Mouse (Mus musculus) C2C12 (cell line): Measurements from ENCODE around the gene Zfp112. TPM values are rescaled to one million over a fixed set of nuclear protein-coding genes. Genes with fewer than 3 reads are reported as not detected.

Experiments
- H3K27me3 ChIP-seq: one replicate; pipeline ENCODE4 v1.6.1; 2011; ENCODE audit not compliant: control insufficient read depth, insufficient read depth, insufficient read length
- H3K36me3 ChIP-seq: one replicate; pipeline ENCODE4 v1.6.1; 2011; ENCODE audit not compliant: control insufficient read depth, insufficient read depth
- H3K4me3 ChIP-seq: one replicate; pipeline ENCODE4 v1.5.1; 2011; ENCODE audit warnings: mild to moderate bottlenecking, control low read depth; ENCODE audit not compliant: poor library complexity, insufficient read depth, severe bottlenecking
- H3K79me2 ChIP-seq: one replicate; pipeline ENCODE4 v1.6.1; 2011; ENCODE audit not compliant: control insufficient read depth, insufficient read depth
- H3K79me3 ChIP-seq: one replicate; pipeline ENCODE4 v1.6.1; 2011; ENCODE audit warnings: low read depth, control low read depth
- H3ac ChIP-seq: one replicate; pipeline ENCODE3; 2011; ENCODE audit warnings: low read depth; ENCODE audit not compliant: control insufficient read depth, insufficient read length
- CEBPB ChIP-seq: IDR thresholded peaks from one replicate; pipeline ENCODE4 v1.6.1; 2011; ENCODE audit warnings: low read depth, mild to moderate bottlenecking, control low read depth, moderate library complexity
- CTCF ChIP-seq: IDR thresholded peaks from one replicate; pipeline ENCODE4 v1.5.1; 2011; ENCODE audit not compliant: control insufficient read depth, insufficient read depth, insufficient read length
- FOSL1 ChIP-seq: IDR thresholded peaks from one replicate; pipeline ENCODE4 v1.8.0; 2011; ENCODE audit warnings: mild to moderate bottlenecking, low read length; ENCODE audit not compliant: poor library complexity, insufficient read depth, severe bottlenecking
- MAX ChIP-seq: IDR thresholded peaks from one replicate; pipeline ENCODE4 v1.6.1; 2011; ENCODE audit warnings: mild to moderate bottlenecking, control low read depth
- MYOD1 ChIP-seq: IDR thresholded peaks from one replicate; pipeline ENCODE4 v1.6.1; 2011; ENCODE audit warnings: low read depth; ENCODE audit not compliant: control insufficient read depth, insufficient read length
- MYOG ChIP-seq: IDR thresholded peaks from one replicate; pipeline ENCODE4 v1.6.1; 2011; ENCODE audit not compliant: control insufficient read depth, insufficient read length; ENCODE audit errors: extremely low read depth
- USF1 ChIP-seq: IDR thresholded peaks from one replicate; pipeline ENCODE4 v1.6.1; 2011; ENCODE audit warnings: low read depth, mild to moderate bottlenecking, control low read depth, moderate library complexity
- polyA plus RNA-seq: library from polyadenylated mRNA; unstranded; fragments of >200 nt; fragmentation: generic; extraction: Trizol; gene quantifications from one replicate; pipeline ENCODE4 v1.2.1, GENCODE M21; 2012; ENCODE audit warnings: missing spikeins

Gene Zfp112
- polyA plus RNA-seq, 1 experiment = 0.48 TPM

DNA sequence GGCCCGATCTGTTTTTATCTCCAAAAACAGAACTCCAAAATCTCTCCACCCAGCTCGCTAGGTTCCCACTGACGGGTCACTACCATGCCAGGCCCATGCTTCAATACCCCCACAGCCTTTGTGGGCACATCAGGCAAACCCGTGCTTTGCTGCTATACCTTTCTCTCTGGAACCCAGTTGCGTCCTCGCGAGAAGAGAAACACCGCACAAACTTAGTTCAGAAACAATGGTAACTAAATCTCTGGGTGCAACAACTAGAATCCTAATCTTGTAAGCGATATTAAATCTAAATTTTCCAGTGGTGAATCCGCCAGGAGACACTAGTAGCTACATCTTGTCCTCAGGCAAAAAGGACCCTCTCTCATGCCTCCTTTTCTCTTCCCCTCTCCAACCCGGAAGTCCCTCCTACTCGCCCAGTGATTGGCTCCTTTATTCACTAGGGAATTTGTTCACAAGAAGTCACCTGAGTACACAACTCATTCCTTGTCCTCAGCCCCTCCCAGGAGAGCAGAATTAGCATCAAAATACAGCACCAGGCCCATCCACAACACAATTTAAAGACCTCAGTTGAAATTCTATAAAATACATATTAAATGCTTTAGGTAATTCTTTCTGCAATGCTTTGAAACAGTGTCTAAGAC, 24.5 kb upstream of the Zfp112 start:
- H3K36me3 ChIP-seq = peaks cover 7% of the 10 kb centered on the region
- peaks cover 40% of the 10 kb centered on the region for H3K79me3 ChIP-seq
- TF ChIP-seq MYOD1 = no peak
- no peak for TF ChIP-seq USF1
- no peak for TF ChIP-seq MAX
- no peak for TF ChIP-seq CTCF
- no peak for TF ChIP-seq MYOG
- no peak for TF ChIP-seq CEBPB
- TF ChIP-seq FOSL1 = no peak
- no peaks in the 10 kb centered on the region for H3K27me3 ChIP-seq
- no peak overlapping the region for H3ac ChIP-seq
- H3K4me3 ChIP-seq = no peak overlapping the region
- peaks cover 58% of the 10 kb centered on the region for H3K79me2 ChIP-seq

DNA sequence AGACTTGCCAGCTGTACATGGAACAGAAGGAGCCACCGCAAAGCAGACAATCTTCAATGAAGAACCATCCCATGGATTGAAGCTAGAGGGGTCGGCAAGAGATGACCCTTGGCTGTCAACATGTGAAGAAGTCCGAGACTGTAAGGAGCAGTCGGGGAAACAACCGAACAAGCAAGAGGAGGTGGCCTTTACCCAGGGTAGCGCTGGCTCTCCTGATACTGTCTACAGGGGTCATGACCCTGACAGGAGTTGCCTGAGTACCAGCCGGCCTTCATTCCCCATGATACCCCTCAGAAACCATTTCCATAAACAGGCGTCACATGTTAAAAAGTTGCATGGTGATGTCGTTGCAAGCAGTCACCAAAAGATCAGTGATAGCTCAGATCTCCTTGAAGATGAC, 7.7 kb upstream of the Zfp112 start:
- Histone ChIP-seq H3K79me2 (no peaks in the 10 kb centered on the region), H3K27me3 (no peaks in the 10 kb centered on the region), H3K79me3 (no peaks in the 10 kb centered on the region), H3K4me3 (no peak overlapping the region), H3K36me3 (peaks cover 59% of the 10 kb centered on the region), H3ac (no peak overlapping the region)
- TF ChIP-seq CEBPB (no peak), MAX (no peak), MYOD1 (no peak), FOSL1 (no peak), MYOG (no peak), USF1 (no peak), CTCF (no peak)

DNA sequence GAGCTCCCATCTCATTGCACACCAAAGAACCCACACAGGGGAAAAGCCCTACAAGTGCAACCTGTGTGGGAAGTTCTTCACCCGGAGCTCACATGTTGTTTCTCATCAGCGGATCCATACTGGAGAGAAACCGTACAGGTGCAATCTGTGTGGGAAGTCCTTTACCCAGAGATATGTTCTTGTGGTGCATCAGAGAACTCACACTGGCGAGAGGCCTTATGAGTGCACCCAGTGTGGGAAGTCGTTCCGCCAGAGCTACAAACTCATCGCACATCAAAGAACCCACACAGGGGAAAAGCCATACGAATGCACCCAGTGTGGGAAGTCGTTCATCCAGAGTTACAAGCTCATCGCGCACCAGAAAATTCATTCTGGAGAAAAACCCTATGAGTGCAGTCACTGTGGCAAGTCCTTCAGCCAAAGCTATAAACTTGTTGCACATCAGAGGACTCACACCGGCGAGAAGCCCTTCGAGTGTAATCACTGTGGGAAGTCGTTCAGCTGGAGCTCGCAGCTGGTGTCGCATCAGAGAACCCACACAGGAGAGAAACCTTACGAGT, 6.9 kb upstream of the Zfp112 start:
- TF ChIP-seq MYOD1 (no peak), MAX (no peak), USF1 (no peak), FOSL1 (no peak)

DNA sequence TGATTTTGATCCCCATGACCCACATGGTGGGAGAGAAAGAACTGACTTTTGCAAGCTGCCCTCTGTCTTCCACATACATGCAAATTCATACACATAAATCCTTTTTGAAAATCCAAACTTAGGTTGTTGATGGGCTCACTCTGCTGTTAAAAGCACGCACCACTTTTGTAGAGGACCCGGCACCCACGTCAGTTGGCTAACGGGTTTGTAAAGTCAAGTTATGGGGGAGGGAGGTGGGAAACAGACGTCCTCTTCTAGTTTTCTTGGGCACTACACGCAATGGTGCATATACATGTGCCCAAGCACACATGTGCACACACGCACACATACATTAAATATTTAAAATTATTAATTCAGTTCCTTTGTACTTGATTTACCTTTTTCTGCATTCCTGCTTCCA, 1.3 kb upstream of the Zfp112 start:
- TF ChIP-seq MAX (no peak), USF1 (no peak), MYOG (no peak), CEBPB (no peak), MYOD1 (no peak), CTCF (no peak)
- H3K4me3 ChIP-seq = no peak overlapping the region
- H3K79me2 ChIP-seq = no peaks in the 10 kb centered on the region
- H3K36me3 ChIP-seq = peaks cover 17% of the 10 kb centered on the region
- no peak overlapping the region for H3ac ChIP-seq
- no peaks in the 10 kb centered on the region for H3K79me3 ChIP-seq
- no peaks in the 10 kb centered on the region for H3K27me3 ChIP-seq

More for the DNA sequence above, 6.9 kb upstream of the Zfp112 start:
- H3K4me3 ChIP-seq = no peak overlapping the region
- peaks cover 59% of the 10 kb centered on the region for H3K36me3 ChIP-seq
- no peaks in the 10 kb centered on the region for H3K79me2 ChIP-seq
- H3K79me3 ChIP-seq = no peaks in the 10 kb centered on the region
- H3K27me3 ChIP-seq = no peaks in the 10 kb centered on the region
- no peak overlapping the region for H3ac ChIP-seq

DNA sequence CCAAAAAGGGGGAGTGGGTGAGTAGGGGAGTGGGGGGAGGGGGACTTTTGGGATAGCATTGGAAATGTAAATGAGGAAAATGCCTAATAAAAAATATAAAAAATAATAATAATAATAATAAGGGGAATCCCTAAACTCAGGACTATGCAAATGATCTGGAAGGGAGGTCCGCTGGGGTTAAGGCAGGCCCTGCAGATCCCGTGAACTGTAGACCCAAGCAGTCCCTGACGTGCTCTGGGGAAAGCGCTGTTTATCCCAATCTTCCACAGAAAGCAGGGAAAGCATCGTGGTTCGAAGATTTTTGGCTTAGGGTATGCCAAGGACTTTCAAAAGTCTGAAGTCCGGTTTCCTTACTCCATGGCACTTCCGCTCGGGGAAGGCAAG, 350 bp upstream of the Zfp112 start:
- Histone ChIP-seq H3K4me3 (no peak overlapping the region), H3K36me3 (peaks cover 8% of the 10 kb centered on the region), H3ac (no peak overlapping the region), H3K79me2 (no peaks in the 10 kb centered on the region), H3K27me3 (no peaks in the 10 kb centered on the region), H3K79me3 (no peaks in the 10 kb centered on the region)
- no peak for TF ChIP-seq MYOG
- no peak for TF ChIP-seq CTCF
- no peak for TF ChIP-seq CEBPB

DNA sequence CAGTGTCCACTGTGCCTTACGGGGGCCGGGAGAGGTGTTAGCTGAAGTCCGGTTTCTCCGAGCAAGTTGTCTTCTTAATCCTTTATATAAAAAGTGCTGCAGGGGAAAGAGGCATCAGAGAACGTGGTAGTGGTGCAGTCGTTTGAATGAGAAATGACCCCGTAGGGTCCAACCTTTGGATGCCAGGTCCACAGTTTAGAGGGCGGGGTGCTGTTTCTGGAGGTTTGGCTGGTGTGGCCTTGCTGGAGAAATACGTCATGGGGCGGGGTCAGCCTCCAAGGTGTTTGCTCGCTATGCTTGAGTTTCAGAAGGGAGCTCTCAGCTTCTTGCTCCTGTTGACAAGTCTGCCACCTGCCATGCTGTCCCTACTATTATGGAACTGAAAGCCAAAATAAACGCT, 887 bp downstream of the Zfp112 start:
- H3K79me2 ChIP-seq = no peaks in the 10 kb centered on the region
- no peaks in the 10 kb centered on the region for H3K79me3 ChIP-seq
- no peaks in the 10 kb centered on the region for H3K27me3 ChIP-seq
- peak overlapping the region; percentile 45 for H3K4me3 ChIP-seq
- H3K36me3 ChIP-seq = peaks cover 2% of the 10 kb centered on the region
- TF ChIP-seq MYOG (no peak), MAX (no peak), FOSL1 (no peak), USF1 (no peak), CTCF (no peak), CEBPB (no peak)
- H3ac ChIP-seq = peak overlapping the region; percentile 82
